Mouse (Mus musculus): ENCODE measurements around the gene Zfp1. TPM values are rescaled to one million over a fixed set of nuclear protein-coding genes. Genes with fewer than 3 reads are reported as not detected.

Zfp1 gene
- polyA plus RNA-seq, 1 experiment: 7.0 TPM

GRCm38 (mm10) chr8:111705699-111706098 lies 62.5 kb downstream of the Zfp1 start:
- TF ChIP-seq POLR2A (IDR thresholded peaks at IDR 0.05; ENCODE audit: borderline replicate concordance, low read depth, low read length) (no peak), CTCF (IDR thresholded peaks at IDR 0.05; ENCODE audit: low read depth, low read length) (no peak)
- H3K4me1 ChIP-seq (ENCODE audit: control insufficient read depth, insufficient read depth, low read length): no peaks in the 10 kb centered on the region
- H3K4me3 ChIP-seq (ENCODE audit: insufficient read depth, low read length): no peak overlapping the region
- H3K27ac ChIP-seq (ENCODE audit: insufficient read depth, low read depth, low read length): no peak overlapping the region

- H3K4me1 ChIP-seq (ENCODE audit: control insufficient read depth, insufficient read depth, low read length): no peaks in the 10 kb centered on the region
- no peak overlapping the region for H3K4me3 ChIP-seq (ENCODE audit: insufficient read depth, low read length)
- TF ChIP-seq CTCF (IDR thresholded peaks at IDR 0.05; ENCODE audit: low read depth, low read length): no peak
- no peak for TF ChIP-seq POLR2A (IDR thresholded peaks at IDR 0.05; ENCODE audit: borderline replicate concordance, low read depth, low read length)
- H3K27ac ChIP-seq (ENCODE audit: insufficient read depth, low read depth, low read length): no peak overlapping the region
These were observed 65.1 kb downstream of the Zfp1 start for GRCm38 (mm10) chr8:111708265-111708664.

GRCm38 (mm10) chr8:111709223-111709622 lies 66.0 kb downstream of the Zfp1 start:
- no peak overlapping the region for H3K4me3 ChIP-seq (ENCODE audit: insufficient read depth, low read length)
- TF ChIP-seq CTCF (IDR thresholded peaks at IDR 0.05; ENCODE audit: low read depth, low read length) (no peak), POLR2A (IDR thresholded peaks at IDR 0.05; ENCODE audit: borderline replicate concordance, low read depth, low read length) (no peak)
- H3K4me1 ChIP-seq (ENCODE audit: control insufficient read depth, insufficient read depth, low read length): no peaks in the 10 kb centered on the region
- H3K27ac ChIP-seq (ENCODE audit: insufficient read depth, low read depth, low read length): no peak overlapping the region

GRCm38 (mm10) chr8:111710777-111711485 lies 67.7 kb downstream of the Zfp1 start:
- Histone ChIP-seq H3K4me1 (ENCODE audit: control insufficient read depth, insufficient read depth, low read length) (no peaks in the 10 kb centered on the region), H3K27ac (ENCODE audit: insufficient read depth, low read depth, low read length) (no peak overlapping the region), H3K4me3 (ENCODE audit: insufficient read depth, low read length) (no peak overlapping the region)
- no peak for TF ChIP-seq CTCF (IDR thresholded peaks at IDR 0.05; ENCODE audit: low read depth, low read length)
- TF ChIP-seq POLR2A (IDR thresholded peaks at IDR 0.05; ENCODE audit: borderline replicate concordance, low read depth, low read length): no peak

DNA sequence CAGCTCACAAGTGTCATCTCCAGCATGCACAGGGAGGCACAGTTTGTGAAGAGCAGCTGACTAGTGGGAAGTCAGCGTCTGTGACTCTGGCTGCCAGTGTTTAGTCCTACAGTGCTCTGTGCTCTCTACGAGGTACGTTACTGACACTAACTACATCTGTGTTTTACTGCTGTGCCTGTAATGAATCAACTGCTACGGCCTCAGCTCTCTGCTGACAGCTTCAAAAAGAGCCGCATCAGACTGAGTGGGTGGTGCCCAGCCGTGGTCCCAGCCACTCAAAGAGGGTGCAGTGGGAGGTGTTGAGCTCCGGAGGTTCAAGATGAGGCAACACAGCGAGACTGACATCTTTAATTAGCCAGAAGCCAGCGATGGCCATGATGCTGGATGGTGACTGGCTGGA lies 68.9 kb downstream of the Zfp1 start:
- Histone ChIP-seq H3K4me3 (ENCODE audit: insufficient read depth, low read length) (no peak overlapping the region), H3K27ac (ENCODE audit: insufficient read depth, low read depth, low read length) (no peak overlapping the region), H3K4me1 (ENCODE audit: control insufficient read depth, insufficient read depth, low read length) (no peaks in the 10 kb centered on the region)
- no peak for TF ChIP-seq CTCF (IDR thresholded peaks at IDR 0.05; ENCODE audit: low read depth, low read length)
- no peak for TF ChIP-seq POLR2A (IDR thresholded peaks at IDR 0.05; ENCODE audit: borderline replicate concordance, low read depth, low read length)

GRCm38 (mm10) chr8:111712588-111712987 lies 69.4 kb downstream of the Zfp1 start:
- Histone ChIP-seq H3K4me1 (ENCODE audit: control insufficient read depth, insufficient read depth, low read length) (no peaks in the 10 kb centered on the region), H3K27ac (ENCODE audit: insufficient read depth, low read depth, low read length) (no peak overlapping the region), H3K4me3 (ENCODE audit: insufficient read depth, low read length) (no peak overlapping the region)
- TF ChIP-seq CTCF (IDR thresholded peaks at IDR 0.05; ENCODE audit: low read depth, low read length) (peak; percentile 21; the same call in 1 of the 2 replicates), POLR2A (IDR thresholded peaks at IDR 0.05; ENCODE audit: borderline replicate concordance, low read depth, low read length) (no peak)

- TF ChIP-seq CTCF (IDR thresholded peaks at IDR 0.05; ENCODE audit: low read depth, low read length) (no peak), POLR2A (IDR thresholded peaks at IDR 0.05; ENCODE audit: borderline replicate concordance, low read depth, low read length) (no peak)
- Histone ChIP-seq H3K4me1 (ENCODE audit: control insufficient read depth, insufficient read depth, low read length) (no peaks in the 10 kb centered on the region), H3K4me3 (ENCODE audit: insufficient read depth, low read length) (no peak overlapping the region), H3K27ac (ENCODE audit: insufficient read depth, low read depth, low read length) (no peak overlapping the region)
These were observed 70.1 kb downstream of the Zfp1 start for GRCm38 (mm10) chr8:111713291-111713690.

GRCm38 (mm10) chr8:111713817-111714216 lies 70.6 kb downstream of the Zfp1 start:
- TF ChIP-seq POLR2A (IDR thresholded peaks at IDR 0.05; ENCODE audit: borderline replicate concordance, low read depth, low read length): no peak
- TF ChIP-seq CTCF (IDR thresholded peaks at IDR 0.05; ENCODE audit: low read depth, low read length): no peak
- H3K4me3 ChIP-seq (ENCODE audit: insufficient read depth, low read length): no peak overlapping the region
- no peak overlapping the region for H3K27ac ChIP-seq (ENCODE audit: insufficient read depth, low read depth, low read length)

DNA sequence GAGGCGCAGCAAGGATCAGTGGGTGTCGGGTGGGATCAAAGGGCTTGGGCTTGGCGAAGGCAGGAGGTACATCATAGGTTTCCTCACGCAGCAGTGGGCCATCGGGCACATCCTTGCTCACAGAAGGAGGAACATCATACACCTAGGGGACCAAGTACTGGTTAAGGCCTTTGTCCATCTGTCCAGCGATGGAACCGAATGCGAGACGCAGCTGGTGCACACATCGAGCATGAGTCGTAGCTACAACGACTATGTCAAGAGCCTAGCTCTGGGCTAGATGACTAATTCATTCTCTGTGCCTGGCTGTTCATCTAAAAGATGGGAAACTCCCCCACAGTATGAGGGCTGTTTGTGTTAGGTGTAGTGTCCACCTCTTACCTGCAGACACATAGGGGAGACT lies 71.1 kb downstream of the Zfp1 start:
- Histone ChIP-seq H3K4me3 (ENCODE audit: insufficient read depth, low read length) (no peak overlapping the region), H3K4me1 (ENCODE audit: control insufficient read depth, insufficient read depth, low read length) (no peaks in the 10 kb centered on the region), H3K27ac (ENCODE audit: insufficient read depth, low read depth, low read length) (no peak overlapping the region)
- no peak for TF ChIP-seq CTCF (IDR thresholded peaks at IDR 0.05; ENCODE audit: low read depth, low read length)
- TF ChIP-seq POLR2A (IDR thresholded peaks at IDR 0.05; ENCODE audit: borderline replicate concordance, low read depth, low read length): no peak

More at GRCm38 (mm10) chr8:111713817-111714216, 70.6 kb downstream of the Zfp1 start:
- H3K4me1 ChIP-seq (ENCODE audit: control insufficient read depth, insufficient read depth, low read length): no peaks in the 10 kb centered on the region

DNA sequence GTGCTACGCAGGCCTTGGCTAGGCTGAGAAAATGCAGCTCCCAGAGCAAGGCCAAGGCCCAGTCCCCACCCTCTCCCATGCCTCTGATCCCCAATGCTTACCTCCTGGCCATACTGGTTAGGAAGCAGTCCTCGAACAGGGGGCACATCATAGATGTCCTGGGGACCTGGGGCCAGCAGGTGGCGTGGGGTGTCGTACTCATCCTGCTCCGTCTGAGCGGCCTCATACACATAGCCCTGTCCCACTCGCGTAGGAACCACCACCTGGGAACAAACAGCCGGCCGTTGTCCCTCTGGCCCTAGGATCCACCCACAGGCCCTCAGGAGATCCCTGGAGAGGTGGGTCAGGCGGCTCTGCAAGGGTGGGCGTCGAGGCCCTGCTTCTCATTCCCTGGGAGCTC lies 72.3 kb downstream of the Zfp1 start:
- Histone ChIP-seq H3K4me1 (ENCODE audit: control insufficient read depth, insufficient read depth, low read length) (no peaks in the 10 kb centered on the region), H3K27ac (ENCODE audit: insufficient read depth, low read depth, low read length) (no peak overlapping the region), H3K4me3 (ENCODE audit: insufficient read depth, low read length) (no peak overlapping the region)
- TF ChIP-seq POLR2A (IDR thresholded peaks at IDR 0.05; ENCODE audit: borderline replicate concordance, low read depth, low read length): no peak
- TF ChIP-seq CTCF (IDR thresholded peaks at IDR 0.05; ENCODE audit: low read depth, low read length): no peak

Data from bone marrow macrophage, adult 2 months (primary cell).